Comparison of ENCODE assay signal across 9 mouse cellular contexts in genomic region chr11:109441119-109441518, GRCm38 (mm10). TPM values are rescaled to one million over a fixed set of nuclear protein-coding genes. Genes with fewer than 3 reads are reported as not detected.
DNase-seq lines count a peak whose midpoint lies in the region; ATAC-seq and TF ChIP-seq lines count a peak whose summit lies in the region.
"Had no signal": no experiment of that assay in that cellular context is flagged by ENCODE, and none has a peak within 500 bp of the region (broad histone marks: within the 10 kb centered on the region; RNA-seq: fewer than 3 reads in every experiment).

No protein-coding gene starts in this region.

- DNase-seq in hindbrain, postnatal 0 days (ENCODE audit: low spot score): peak; percentile 67
- peak; percentile 33 to 67 for DNase-seq in CD8-positive naive resting alpha-beta T cell, adult 2 months (ENCODE audit: low read depth in 2 of 2, low spot score in 2 of 2)
- peak; percentile 67 for DNase-seq in T-cell, adult 2 months (ENCODE audit: low spot score)
- DNase-seq in frontal cortex, adult 2 months (ENCODE audit: extremely low spot score in 1 of 2, low spot score in 1 of 2): no peak

- peaks cover 8% of the 10 kb centered on the region; the same call in 1 of the 2 replicates for H3K36me3 ChIP-seq in hindbrain, postnatal 0 days (ENCODE audit: insufficient read depth, low read length)
- H3K36me3 ChIP-seq in hindbrain, embryonic 16.5 days (ENCODE audit: control insufficient read depth, insufficient read depth, low read length): peaks cover 3% of the 10 kb centered on the region; the same call in 1 of the 2 replicates
- no peaks in the 10 kb centered on the region for H3K36me3 ChIP-seq in myocyte (ENCODE audit: control insufficient read depth, insufficient read depth)

- 61% methylated on average over 3 of the region's 3 CpGs for WGBS in hindbrain, postnatal 0 days
- 60% methylated on average over 3 of the region's 3 CpGs for WGBS in hindbrain, embryonic 16.5 days

- H3K9me3 ChIP-seq in hindbrain, postnatal 0 days (ENCODE audit: low read length): no peaks in the 10 kb centered on the region
- no peaks in the 10 kb centered on the region for H3K9me3 ChIP-seq in hindbrain, embryonic 16.5 days (ENCODE audit: control insufficient read depth, low read length)
- H3K9me3 ChIP-seq: heart, embryonic 15.5 days; neural tube, embryonic 12.5 days had no signal

- 0 out of 2 replicates have a peak, but pooled peaks have one; percentile 57 for ATAC-seq in hindbrain, postnatal 0 days
- ATAC-seq in hindbrain, embryonic 16.5 days: no peak
- peak; percentile 57 for ATAC-seq in inflammation-experienced regulatory T-cells, adult 6 months

- H3K79me2 ChIP-seq in myocyte (ENCODE audit: control insufficient read depth, insufficient read depth): no peaks in the 10 kb centered on the region

- no peak for TF ChIP-seq POLR2A in myocyte (IDR thresholded peaks at IDR 0.05; ENCODE audit: insufficient read length, low read depth)

- TF ChIP-seq CTCF in hindbrain, postnatal 0 days (IDR thresholded peaks at IDR 0.05; ENCODE audit: low read depth): peak; percentile 78

- H3K4me1 ChIP-seq in hindbrain, postnatal 0 days (ENCODE audit: insufficient read depth, low read length): no peaks in the 10 kb centered on the region
- H3K4me1 ChIP-seq in hindbrain, embryonic 16.5 days (ENCODE audit: control insufficient read depth, insufficient read depth, low read depth, low read length): peaks cover 10% of the 10 kb centered on the region

- H3K27me3 ChIP-seq in hindbrain, postnatal 0 days (ENCODE audit: insufficient read depth, low read length): no peaks in the 10 kb centered on the region
- H3K27me3 ChIP-seq in hindbrain, embryonic 16.5 days (replicated peaks; ENCODE audit: control insufficient read depth, insufficient read depth, low read length): no peaks in the 10 kb centered on the region; the same call in 1 of the 2 replicates
- H3K27me3 ChIP-seq in myocyte (ENCODE audit: control insufficient read depth, insufficient read depth, insufficient read length): no peaks in the 10 kb centered on the region
- H3K27me3 ChIP-seq: heart, embryonic 15.5 days; neural tube, embryonic 12.5 days had no signal

- H3K9ac ChIP-seq in hindbrain, postnatal 0 days (replicated peaks; ENCODE audit: low read length): no peak overlapping the region
- no peak overlapping the region for H3K9ac ChIP-seq in hindbrain, embryonic 16.5 days (ENCODE audit: low read depth, low read length)
- H3K9ac ChIP-seq: neural tube, embryonic 12.5 days had no signal

- no peak overlapping the region for H3K4me2 ChIP-seq in hindbrain, postnatal 0 days (ENCODE audit: low read depth, low read length)
- no peak overlapping the region for H3K4me2 ChIP-seq in hindbrain, embryonic 16.5 days (ENCODE audit: low read length)
- H3K4me2 ChIP-seq in myocyte (ENCODE audit: low read depth): no peak overlapping the region

- H3ac ChIP-seq in myocyte (ENCODE audit: control insufficient read depth, insufficient read length): no peak overlapping the region

- H3K27ac ChIP-seq in hindbrain, postnatal 0 days: no peak overlapping the region
- no peak overlapping the region for H3K27ac ChIP-seq in hindbrain, embryonic 16.5 days (ENCODE audit: low read depth, low read length)
- H3K27ac ChIP-seq: heart, embryonic 15.5 days; neural tube, embryonic 12.5 days had no signal

- H3K4me3 ChIP-seq in hindbrain, postnatal 0 days (ENCODE audit: low read length): no peak overlapping the region
- H3K4me3 ChIP-seq in hindbrain, embryonic 16.5 days (ENCODE audit: low read length): no peak overlapping the region
- H3K4me3 ChIP-seq in myocyte: peak overlapping the region; percentile 20
- H3K4me3 ChIP-seq: neural tube, embryonic 12.5 days had no signal

TF ChIP-seq in myocyte, 11 proteins besides CTCF, POLR2A, EP300 and RAD21:
- TF ChIP-seq MYOG (IDR thresholded peaks at IDR 0.05; ENCODE audit: control insufficient read depth in 1 of 3, insufficient read depth in 1 of 3, insufficient read length in 2 of 3, low read depth in 2 of 3): no peak
- TF ChIP-seq USF1 (IDR thresholded peaks at IDR 0.05; ENCODE audit: low read depth): no peak
- no peak for TF ChIP-seq E2F4 (IDR thresholded peaks at IDR 0.05; ENCODE audit: insufficient read depth)
- TF ChIP-seq POLR2AphosphoS2 (IDR thresholded peaks at IDR 0.05; ENCODE audit: insufficient read length, low read depth): no peak
- TF ChIP-seq CEBPB (IDR thresholded peaks at IDR 0.05; ENCODE audit: insufficient read depth, poor library complexity, severe bottlenecking): no peak
- TF ChIP-seq TCF12 (IDR thresholded peaks at IDR 0.05; ENCODE audit: insufficient read depth, poor library complexity, severe bottlenecking): no peak
- TF ChIP-seq TCF3 (IDR thresholded peaks at IDR 0.05; ENCODE audit: insufficient read length, low read depth): no peak
- TF ChIP-seq SRF (IDR thresholded peaks at IDR 0.05; ENCODE audit: control insufficient read depth, insufficient read length, low read depth): no peak
- TF ChIP-seq MYOD1 (IDR thresholded peaks at IDR 0.05; ENCODE audit: control insufficient read depth in 1 of 3, insufficient read length in 2 of 3, low read depth in 2 of 3): no peak
- TF ChIP-seq REST (IDR thresholded peaks at IDR 0.05; ENCODE audit: insufficient read depth, insufficient read length): no peak
- TF ChIP-seq MAX (IDR thresholded peaks at IDR 0.05; ENCODE audit: low read depth): no peak

RNA-seq across cellular contexts. Expression of gene Amz2, which starts 15.4 kb away (rescaled TPM):
- total RNA-seq in hindbrain, postnatal 0 days (2014; rRNA removed): 145 and 151 TPM in 2 replicates
- polyA plus RNA-seq in hindbrain, postnatal 0 days (2015; fragmentation: Nextera tagmentation; extraction: Ambion mirVana): 38.4 and 38.8 TPM in 2 replicates
- polyA plus RNA-seq in hindbrain, embryonic 16.5 days (2015; fragmentation: Nextera tagmentation; extraction: Ambion mirVana): 57.1 and 59.4 TPM in 2 replicates
- 10 to 100 TPM; 44.8 to 49.1 (median 46.0) TPM for polyA plus RNA-seq in inflammation-experienced regulatory T-cells, adult 6 months (2017; shearing (Covaris generic))
- polyA plus RNA-seq in myocyte (2012; fragmentation: generic; extraction: Trizol): 31.5 TPM
- polyA plus RNA-seq in frontal cortex, adult 2 months (2012; rRNA removed): 62.0 and 65.4 TPM in 2 replicates

RNA-seq across cellular contexts. Expression of gene 9930022D16Rik, which starts 27.4 kb away (rescaled TPM):
- total RNA-seq in hindbrain, postnatal 0 days (2014; rRNA removed): not detected in 2 replicates
- polyA plus RNA-seq in hindbrain, postnatal 0 days (2015; fragmentation: Nextera tagmentation; extraction: Ambion mirVana): not detected in 2 replicates
- polyA plus RNA-seq in hindbrain, embryonic 16.5 days (2015; fragmentation: Nextera tagmentation; extraction: Ambion mirVana): 0.07 TPM in 1 of 2 replicates, not detected in the other
- under 1 TPM; 0.28 to 0.39 (median 0.36) TPM for polyA plus RNA-seq in inflammation-experienced regulatory T-cells, adult 6 months (2017; shearing (Covaris generic))
- polyA plus RNA-seq in myocyte (2012; fragmentation: generic; extraction: Trizol): not detected
- polyA plus RNA-seq in frontal cortex, adult 2 months (2012; rRNA removed): 0.06 TPM in 1 of 2 replicates, not detected in the other
- polyA plus RNA-seq: heart, embryonic 15.5 days; neural tube, embryonic 12.5 days had no signal

RNA-seq across cellular contexts. Expression of gene Arsg, which starts 32.1 kb away (rescaled TPM):
- total RNA-seq in hindbrain, postnatal 0 days (2014; rRNA removed): 10.4 and 13.1 TPM in 2 replicates
- 9.9 and 10.3 TPM in 2 replicates for polyA plus RNA-seq in hindbrain, postnatal 0 days (2015; fragmentation: Nextera tagmentation; extraction: Ambion mirVana)
- 8.0 and 9.0 TPM in 2 replicates for polyA plus RNA-seq in hindbrain, embryonic 16.5 days (2015; fragmentation: Nextera tagmentation; extraction: Ambion mirVana)
- polyA plus RNA-seq in inflammation-experienced regulatory T-cells, adult 6 months (2017; shearing (Covaris generic)): 1 to 10 TPM; 1.8 to 8.0 (median 4.6) TPM
- polyA plus RNA-seq in myocyte (2012; fragmentation: generic; extraction: Trizol): 2.4 TPM
- polyA plus RNA-seq in frontal cortex, adult 2 months (2012; rRNA removed): 13.5 and 17.2 TPM in 2 replicates

RNA-seq across cellular contexts. Expression of gene Slc16a6, which starts 32.3 kb away (rescaled TPM):
- 10.5 and 11.2 TPM in 2 replicates for total RNA-seq in hindbrain, postnatal 0 days (2014; rRNA removed)
- polyA plus RNA-seq in hindbrain, postnatal 0 days (2015; fragmentation: Nextera tagmentation; extraction: Ambion mirVana): 7.9 and 8.7 TPM in 2 replicates
- 5.4 and 6.4 TPM in 2 replicates for polyA plus RNA-seq in hindbrain, embryonic 16.5 days (2015; fragmentation: Nextera tagmentation; extraction: Ambion mirVana)
- 10 to 100 TPM; 22.4 to 30.5 (median 26.4) TPM for polyA plus RNA-seq in inflammation-experienced regulatory T-cells, adult 6 months (2017; shearing (Covaris generic))
- 4.3 TPM for polyA plus RNA-seq in myocyte (2012; fragmentation: generic; extraction: Trizol)
- 7.4 and 9.0 TPM in 2 replicates for polyA plus RNA-seq in frontal cortex, adult 2 months (2012; rRNA removed)

Comparison
In these comparisons a context has a peak if more than half of its experiments do, and no peak if none do; other contexts are left out.
1. DNase-seq: peak in hindbrain, postnatal 0 days (single experiment), CD8-positive naive resting alpha-beta T cell, adult 2 months (2 of 2) and T-cell, adult 2 months (single experiment); none in frontal cortex, adult 2 months (0 of 2).